Mouse (Mus musculus) activated CD4-positive, CD25-positive, alpha-beta regulatory T cell, adult 4 months (primary cell): ENCODE measurements around the gene Cox20. TPM values are rescaled to one million over a fixed set of nuclear protein-coding genes. Genes with fewer than 3 reads are reported as not detected.
"Not testable (repeated sequence)": the region's sequence is repeated elsewhere in the genome, so short reads cannot be mapped to it uniquely, and the experiment has no call there.

ENCODE experiments used
- ATAC-seq: one replicate; pipeline ENCODE4 v1.8.0; 2017
- polyA plus RNA-seq, 2 experiments: library from polyadenylated mRNA; unstranded; fragments of 100-300 nt; shearing (Covaris generic); gene quantifications; one replicate each; pipeline ENCODE4 v1.2.1; 2017

The Cox20 gene
- 100 to 1,000 TPM; 176 to 202 TPM for polyA plus RNA-seq

GRCm38 (mm10) chr1:178318389-178319184, at the start of gene Cox20:
Gene Cox20, plus strand, starts transcription at chr1:178319130.
- ATAC-seq: peak; percentile 75

- ATAC-seq: no peak
These were observed 48.3 kb upstream of the Cox20 start for GRCm38 (mm10) chr1:178270635-178271034.

GRCm38 (mm10) chr1:178275174-178275730, 43.7 kb upstream of the Cox20 start:
- no peak for ATAC-seq

GRCm38 (mm10) chr1:178275738-178276053, 43.2 kb upstream of the Cox20 start:
- no peak for ATAC-seq

GRCm38 (mm10) chr1:178276054-178276911, 42.6 kb upstream of the Cox20 start:
- ATAC-seq: no peak

- not testable (repeated sequence) for ATAC-seq
These were observed 35.6 kb upstream of the Cox20 start for GRCm38 (mm10) chr1:178283314-178283713.

GRCm38 (mm10) chr1:178283946-178284720, 34.8 kb upstream of the Cox20 start:
- no peak for ATAC-seq

GRCm38 (mm10) chr1:178287601-178288176, 31.2 kb upstream of the Cox20 start:
- ATAC-seq: no peak

- no peak for ATAC-seq
These were observed 27.2 kb upstream of the Cox20 start for GRCm38 (mm10) chr1:178291716-178292115.

- ATAC-seq: no peak
These were observed 24.9 kb upstream of the Cox20 start for GRCm38 (mm10) chr1:178294051-178294450.

- not testable (repeated sequence) for ATAC-seq
These were observed 17.7 kb upstream of the Cox20 start for GRCm38 (mm10) chr1:178301261-178301660.

GRCm38 (mm10) chr1:178303425-178303824, 15.5 kb upstream of the Cox20 start:
- ATAC-seq: peak; percentile 54

GRCm38 (mm10) chr1:178309487-178309886, 9.4 kb upstream of the Cox20 start:
- no peak for ATAC-seq

- peak; percentile 19 for ATAC-seq
These were observed 8.8 kb upstream of the Cox20 start for GRCm38 (mm10) chr1:178310128-178310527.

- ATAC-seq: no peak
These were observed 5.8 kb upstream of the Cox20 start for GRCm38 (mm10) chr1:178313039-178313597.

- ATAC-seq: no peak
These were observed 4.7 kb upstream of the Cox20 start for GRCm38 (mm10) chr1:178314236-178314635.

- no peak for ATAC-seq
These were observed 1.5 kb upstream of the Cox20 start for GRCm38 (mm10) chr1:178317275-178318001.

- peak; percentile 45 for ATAC-seq
These were observed 935 bp upstream of the Cox20 start for GRCm38 (mm10) chr1:178318002-178318388.

- no peak for ATAC-seq
These were observed 536 bp downstream of the Cox20 start for GRCm38 (mm10) chr1:178319295-178320037.

GRCm38 (mm10) chr1:178320038-178320722, 1.2 kb downstream of the Cox20 start:
- ATAC-seq: no peak
